Comparison of ENCODE assay signal across 22 mouse cellular contexts in genomic region chr10:66342823-66343350, GRCm38 (mm10).
DNase-seq lines count a peak whose midpoint lies in the region; ATAC-seq and TF ChIP-seq lines count a peak whose summit lies in the region.
"Had no signal": no experiment of that assay in that cellular context is flagged by ENCODE, and none has a peak within 500 bp of the region (broad histone marks: within the 10 kb centered on the region; RNA-seq: fewer than 3 reads in every experiment).

No protein-coding gene starts in this region.

- H3K4me3 ChIP-seq in forebrain, embryonic 13.5 days = no peak overlapping the region
- no peak overlapping the region for H3K4me3 ChIP-seq in forebrain, embryonic 10.5 days
- H3K4me3 ChIP-seq in midbrain, embryonic 15.5 days = no peak overlapping the region
- no peak overlapping the region for H3K4me3 ChIP-seq in liver, embryonic 12.5 days
- no peak overlapping the region for H3K4me3 ChIP-seq in gastrocnemius, adult 2 months
- H3K4me3 ChIP-seq: embryonic facial prominence, embryonic 13.5 days; heart, adult 2 months; heart, embryonic 15.5 days; intestine, embryonic 15.5 days; kidney, embryonic 15.5 days; limb, embryonic 10.5 days; liver, embryonic 13.5 days; lung, embryonic 15.5 days; neural tube, embryonic 13.5 days had no signal

- H3K36me3 ChIP-seq in forebrain, embryonic 13.5 days (ENCODE audit: poor library complexity, severe bottlenecking) = no peaks in the 10 kb centered on the region
- no peaks in the 10 kb centered on the region for H3K36me3 ChIP-seq in forebrain, embryonic 10.5 days (replicated peaks)
- H3K36me3 ChIP-seq in midbrain, embryonic 15.5 days (replicated peaks) = no peaks in the 10 kb centered on the region
- H3K36me3 ChIP-seq in liver, embryonic 12.5 days = no peaks in the 10 kb centered on the region
- H3K36me3 ChIP-seq: embryonic facial prominence, embryonic 13.5 days; heart, embryonic 15.5 days; intestine, embryonic 15.5 days; kidney, embryonic 15.5 days; limb, embryonic 10.5 days; liver, embryonic 13.5 days; lung, embryonic 15.5 days; neural tube, embryonic 13.5 days had no signal

- peak; percentile 83 for ATAC-seq in forebrain, embryonic 13.5 days
- ATAC-seq in midbrain, embryonic 15.5 days (replicated peaks) = peak; percentile 78
- ATAC-seq in liver, embryonic 12.5 days = no peak
- ATAC-seq: activated CD4-positive, CD25-positive, alpha-beta regulatory T cell, adult 4 months; intestine, embryonic 15.5 days; Patski had no signal

- no peak overlapping the region for H3K9ac ChIP-seq in forebrain, embryonic 13.5 days
- no peak overlapping the region for H3K9ac ChIP-seq in midbrain, embryonic 15.5 days
- H3K9ac ChIP-seq in liver, embryonic 12.5 days = no peak overlapping the region
- H3K9ac ChIP-seq: embryonic facial prominence, embryonic 13.5 days; heart, embryonic 15.5 days; intestine, embryonic 15.5 days; kidney, embryonic 15.5 days; liver, embryonic 13.5 days; lung, embryonic 15.5 days; neural tube, embryonic 13.5 days had no signal

- TF ChIP-seq POLR2A in brain, embryonic 14.5 days (IDR thresholded peaks at IDR 0.05; ENCODE audit: borderline replicate concordance, extremely low read depth, insufficient read depth, insufficient read length, poor library complexity, severe bottlenecking) = no peak

- no peak for DNase-seq in forebrain, embryonic 10.5 days (ENCODE audit: extremely low spot score, low spot score)
- DNase-seq in Muller cell, postnatal 12 days (ENCODE audit: inconsistent ontology term) = peak; percentile 64
- DNase-seq in brain, embryonic 14.5 days (ENCODE audit: low read depth) = peak; percentile 77
- no peak for DNase-seq in gastrocnemius, adult 2 months
- DNase-seq: adrenal gland, postnatal 25 days; heart, adult 2 months; liver, embryonic 13.5 days; thymus, postnatal 4 days had no signal

- no peak overlapping the region for H3K4me2 ChIP-seq in forebrain, embryonic 13.5 days
- no peak overlapping the region for H3K4me2 ChIP-seq in midbrain, embryonic 15.5 days
- H3K4me2 ChIP-seq in liver, embryonic 12.5 days = no peak overlapping the region
- H3K4me2 ChIP-seq: embryonic facial prominence, embryonic 13.5 days; heart, embryonic 15.5 days; intestine, embryonic 15.5 days; kidney, embryonic 15.5 days; liver, embryonic 13.5 days; lung, embryonic 15.5 days; neural tube, embryonic 13.5 days had no signal

- WGBS in forebrain, embryonic 13.5 days = 43% methylated on average over 5 of the region's 5 CpGs
- 71% methylated on average over 5 of the region's 5 CpGs for WGBS in forebrain, embryonic 10.5 days
- WGBS in midbrain, embryonic 15.5 days = 55% methylated on average over 5 of the region's 5 CpGs
- 64% methylated on average over 5 of the region's 5 CpGs for WGBS in liver, embryonic 12.5 days (ENCODE audit: insufficient replicate concordance)

- H3K9me3 ChIP-seq in forebrain, embryonic 13.5 days (replicated peaks) = no peaks in the 10 kb centered on the region
- H3K9me3 ChIP-seq in forebrain, embryonic 10.5 days = no peaks in the 10 kb centered on the region
- H3K9me3 ChIP-seq in midbrain, embryonic 15.5 days = no peaks in the 10 kb centered on the region
- no peaks in the 10 kb centered on the region for H3K9me3 ChIP-seq in liver, embryonic 12.5 days (replicated peaks)
- H3K9me3 ChIP-seq: embryonic facial prominence, embryonic 13.5 days; heart, embryonic 15.5 days; intestine, embryonic 15.5 days; kidney, embryonic 15.5 days; limb, embryonic 10.5 days; liver, embryonic 13.5 days; lung, embryonic 15.5 days; neural tube, embryonic 13.5 days had no signal

- no peaks in the 10 kb centered on the region for H3K27me3 ChIP-seq in forebrain, embryonic 13.5 days
- no peaks in the 10 kb centered on the region for H3K27me3 ChIP-seq in forebrain, embryonic 10.5 days (ENCODE audit: poor library complexity, severe bottlenecking)
- no peaks in the 10 kb centered on the region for H3K27me3 ChIP-seq in midbrain, embryonic 15.5 days (replicated peaks)
- no peaks in the 10 kb centered on the region for H3K27me3 ChIP-seq in liver, embryonic 12.5 days (replicated peaks)
- H3K27me3 ChIP-seq: embryonic facial prominence, embryonic 13.5 days; heart, embryonic 15.5 days; intestine, embryonic 15.5 days; kidney, embryonic 15.5 days; liver, embryonic 13.5 days; lung, embryonic 15.5 days; neural tube, embryonic 13.5 days; Patski had no signal

- TF ChIP-seq CTCF in brain, embryonic 14.5 days (IDR thresholded peaks at IDR 0.05; ENCODE audit: borderline replicate concordance, extremely low read depth, insufficient read depth, insufficient read length) = no peak
- TF ChIP-seq CTCF in gastrocnemius, adult 2 months (IDR thresholded peaks at IDR 0.05) = no peak

- H3K27ac ChIP-seq in forebrain, embryonic 13.5 days = no peak overlapping the region
- H3K27ac ChIP-seq in forebrain, embryonic 10.5 days = no peak overlapping the region
- H3K27ac ChIP-seq in midbrain, embryonic 15.5 days = no peak overlapping the region
- no peak overlapping the region for H3K27ac ChIP-seq in liver, embryonic 12.5 days
- no peak overlapping the region for H3K27ac ChIP-seq in gastrocnemius, adult 2 months
- H3K27ac ChIP-seq: embryonic facial prominence, embryonic 13.5 days; heart, adult 2 months; heart, embryonic 15.5 days; intestine, embryonic 15.5 days; kidney, embryonic 15.5 days; limb, embryonic 10.5 days; liver, embryonic 13.5 days; lung, embryonic 15.5 days; macrophage; neural tube, embryonic 13.5 days; stomach, postnatal 0 days had no signal

- intact Hi-C loops in gastrocnemius, adult 2 months (cut with DNase I) = no loop called here

- H3K4me1 ChIP-seq in forebrain, embryonic 13.5 days = no peaks in the 10 kb centered on the region
- no peaks in the 10 kb centered on the region for H3K4me1 ChIP-seq in forebrain, embryonic 10.5 days
- no peaks in the 10 kb centered on the region for H3K4me1 ChIP-seq in midbrain, embryonic 15.5 days
- no peaks in the 10 kb centered on the region for H3K4me1 ChIP-seq in liver, embryonic 12.5 days
- H3K4me1 ChIP-seq: embryonic facial prominence, embryonic 13.5 days; heart, embryonic 15.5 days; intestine, embryonic 15.5 days; kidney, embryonic 15.5 days; limb, embryonic 10.5 days; liver, embryonic 13.5 days; lung, embryonic 15.5 days; neural tube, embryonic 13.5 days had no signal

Comparison
In these comparisons a context has a peak if more than half of its experiments do, and no peak if none do; other contexts are left out.
1. DNase-seq: peak in Muller cell, postnatal 12 days (single experiment) and brain, embryonic 14.5 days (single experiment); none in forebrain, embryonic 10.5 days (single experiment) and gastrocnemius, adult 2 months (single experiment).